ENCODE assay signal across 8 mouse cellular contexts in the genomic region with DNA sequence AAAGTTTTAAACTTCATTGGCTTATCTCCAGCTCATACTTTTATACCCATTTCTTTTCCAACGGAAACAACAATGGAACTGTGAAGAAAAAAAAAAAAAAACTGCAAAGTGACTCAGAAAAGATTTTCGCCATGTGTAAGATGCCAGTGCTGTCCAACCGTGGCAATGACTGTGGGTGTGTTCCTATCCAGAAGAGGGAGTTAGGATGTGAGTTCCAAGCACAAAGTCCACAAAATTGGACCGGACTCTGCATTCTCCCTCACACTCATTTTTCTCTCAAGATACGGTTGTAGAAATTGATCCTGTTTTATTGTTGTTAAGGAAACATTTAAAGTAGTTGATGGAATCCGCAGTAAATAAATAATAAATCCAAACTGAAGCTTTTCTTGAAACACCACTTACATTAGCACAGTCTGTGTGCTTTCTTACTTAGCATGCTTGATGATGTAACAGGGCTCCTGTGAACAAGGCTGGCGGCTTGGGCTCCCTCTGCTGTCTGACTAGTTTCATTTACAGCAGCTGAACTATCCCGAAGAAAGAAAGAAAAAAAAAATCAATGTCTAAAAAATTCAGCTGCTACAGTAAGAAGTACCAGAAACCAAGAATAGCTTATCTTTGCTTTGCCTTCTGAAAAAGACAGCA. TPM values are rescaled to one million over a fixed set of nuclear protein-coding genes. Genes with fewer than 3 reads are reported as not detected.
DNase-seq lines count a peak whose midpoint lies in the region; ATAC-seq and TF ChIP-seq lines count a peak whose summit lies in the region.

No protein-coding gene starts in this region.

- 50% methylated on average over 8 of the region's 8 CpGs for WGBS in hindbrain, embryonic 15.5 days

- H3K4me1 ChIP-seq in hindbrain, embryonic 15.5 days (replicated peaks): no peaks in the 10 kb centered on the region

- H3K27me3 ChIP-seq in hindbrain, embryonic 15.5 days: no peaks in the 10 kb centered on the region
- no peaks in the 10 kb centered on the region for H3K27me3 ChIP-seq in myocyte (ENCODE audit: control insufficient read depth, insufficient read depth, insufficient read length)

- H3ac ChIP-seq in myocyte (ENCODE audit: control insufficient read depth, insufficient read length): no peak overlapping the region

- H3K4me3 ChIP-seq in hindbrain, embryonic 15.5 days: no peak overlapping the region
- H3K4me3 ChIP-seq in myocyte: no peak overlapping the region

- no peak overlapping the region for H3K4me2 ChIP-seq in hindbrain, embryonic 15.5 days
- peak overlapping the region; percentile 66 for H3K4me2 ChIP-seq in myocyte (ENCODE audit: low read depth)

- TF ChIP-seq POLR2A in myocyte (IDR thresholded peaks at IDR 0.05; ENCODE audit: insufficient read length, low read depth): no peak

- no peaks in the 10 kb centered on the region for H3K36me3 ChIP-seq in hindbrain, embryonic 15.5 days
- H3K36me3 ChIP-seq in myocyte (ENCODE audit: control insufficient read depth, insufficient read depth): no peaks in the 10 kb centered on the region

- no peak overlapping the region for H3K9ac ChIP-seq in hindbrain, embryonic 15.5 days

- no peaks in the 10 kb centered on the region for H3K79me2 ChIP-seq in myocyte (ENCODE audit: control insufficient read depth, insufficient read depth)

- ATAC-seq in hindbrain, embryonic 15.5 days (ENCODE audit: low FRiP score, low read depth): peak; percentile 87

- H3K9me3 ChIP-seq in hindbrain, embryonic 15.5 days: no peaks in the 10 kb centered on the region

- H3K27ac ChIP-seq in hindbrain, embryonic 15.5 days (replicated peaks): no peak overlapping the region

- peak; percentile 33 for DNase-seq in adrenal gland, adult 2 months
- DNase-seq in adrenal gland, postnatal 4 days (ENCODE audit: low spot score in 2 of 2): no peak
- DNase-seq in 3T3-L1 (ENCODE audit: low read depth, low spot score): peak; percentile 69
- DNase-seq in embryo, embryonic 10 days (ENCODE audit: low spot score): peak; percentile 77
- DNase-seq in left cerebral cortex, adult 18-20 months (ENCODE audit: low spot score in 2 of 2): peak; percentile 67 to 79
- no peak for DNase-seq in yolk sac, embryonic 10.5 days (ENCODE audit: low spot score)

TF ChIP-seq in myocyte, 11 proteins besides CTCF, POLR2A, EP300 and RAD21:
- peak; percentile 79 for TF ChIP-seq CEBPB (IDR thresholded peaks at IDR 0.05; ENCODE audit: insufficient read depth, poor library complexity, severe bottlenecking)
- TF ChIP-seq MAX (IDR thresholded peaks at IDR 0.05; ENCODE audit: low read depth): no peak
- no peak for TF ChIP-seq MYOG (IDR thresholded peaks at IDR 0.05; ENCODE audit: control insufficient read depth in 1 of 3, insufficient read depth in 1 of 3, insufficient read length in 2 of 3, low read depth in 2 of 3)

RNA-seq across cellular contexts. Expression of a gene that starts 25.1 kb away (rescaled TPM):
- total RNA-seq in adrenal gland, adult 2 months (2021): 1 to 10 TPM in 1 of 2 experiments, under 1 TPM in 1; 0.81 to 1.5 TPM
- polyA plus RNA-seq in adrenal gland, adult 2 months (2012; rRNA removed): 0.07 and 0.10 TPM in 2 replicates
- 10 to 100 TPM in 1 of 2 experiments, 1 to 10 TPM in 1; 7.4 to 12.7 TPM for total RNA-seq in adrenal gland, postnatal 4 days (2021)
- polyA plus RNA-seq in hindbrain, embryonic 15.5 days (2015; fragmentation: Nextera tagmentation; extraction: Ambion mirVana): 25.2 and 25.7 TPM in 2 replicates
- 10 to 100 TPM; 74.1 to 78.6 TPM for total RNA-seq in left cerebral cortex, adult 18-20 months (2021)
- polyA plus RNA-seq in myocyte (2012; fragmentation: generic; extraction: Trizol): 0.02 TPM

Comparison
In these comparisons a context has a peak if more than half of its experiments do, and no peak if none do; other contexts are left out.
1. DNase-seq: peak in adrenal gland, adult 2 months (single experiment), 3T3-L1 (single experiment), embryo, embryonic 10 days (single experiment) and left cerebral cortex, adult 18-20 months (2 of 2); none in adrenal gland, postnatal 4 days (0 of 2) and yolk sac, embryonic 10.5 days (single experiment).
2. RNA of a gene that starts 25.1 kb away (total RNA-seq): 74.1 to 78.6 TPM in left cerebral cortex, adult 18-20 months; 7.4 to 12.7 TPM in adrenal gland, postnatal 4 days and 0.81 to 1.5 TPM in adrenal gland, adult 2 months; every median in the first group is over 4 times any median in the second.